Mouse (Mus musculus) heart, adult 2 months (tissue): ENCODE results near the gene Csnk2a2.

ENCODE experiments used
- CTCF ChIP-seq: fragments of 200-600 bp; IDR thresholded peaks from 2 replicates; pipeline ENCODE4 v1.8.1; 2022; ENCODE audit warnings: antibody characterized with exemption, mild to moderate bottlenecking, moderate library complexity
- POLR2A ChIP-seq: fragments of 200-500 bp; IDR thresholded peaks from 2 replicates; pipeline ENCODE4 v1.6.1; 2011; ENCODE audit warnings: mild to moderate bottlenecking, low read depth, low read length, control low read depth; ENCODE audit not compliant: insufficient read depth

GRCm38 (mm10) chr8:95504835-95505234, 15.0 kb upstream of the Csnk2a2 start:
- TF ChIP-seq CTCF (no peak), POLR2A (no peak)
